Mouse (Mus musculus) embryo, embryonic 10 days (tissue): ENCODE measurements around the gene Slc48a1.

Source experiments
- DNase-seq: peaks from one replicate; pipeline ENCODE4 v3.0.0-alpha.2; 2015; ENCODE audit warnings: low spot score

Slc48a1 gene

GRCm38 (mm10) chr15:97778311-97779098 is at the start of gene Slc48a1:
TSS of gene Slc48a1 (plus strand) at chr15:97778520.
- no peak for DNase-seq

DNA sequence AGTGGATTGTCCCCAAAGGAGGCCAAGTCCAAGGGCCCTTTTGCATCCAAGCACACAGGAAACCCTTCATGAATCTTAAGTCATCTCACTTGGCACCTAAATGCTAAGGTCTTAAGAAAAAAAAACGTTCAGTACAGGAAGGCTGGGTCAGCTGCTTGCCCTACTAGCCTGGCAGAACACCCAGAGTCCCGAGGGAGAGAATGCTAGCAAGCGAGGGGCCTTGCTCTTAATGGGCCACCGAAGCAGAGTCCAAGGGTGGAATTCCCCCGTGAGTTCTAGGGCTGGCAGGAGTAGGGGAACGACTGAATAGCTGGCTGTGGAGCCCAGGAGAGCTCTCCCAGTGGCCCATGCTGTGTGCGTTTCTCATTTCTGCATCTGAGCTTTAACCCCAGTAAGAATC is 49.5 kb upstream of the Slc48a1 start:
- no peak for DNase-seq

DNA sequence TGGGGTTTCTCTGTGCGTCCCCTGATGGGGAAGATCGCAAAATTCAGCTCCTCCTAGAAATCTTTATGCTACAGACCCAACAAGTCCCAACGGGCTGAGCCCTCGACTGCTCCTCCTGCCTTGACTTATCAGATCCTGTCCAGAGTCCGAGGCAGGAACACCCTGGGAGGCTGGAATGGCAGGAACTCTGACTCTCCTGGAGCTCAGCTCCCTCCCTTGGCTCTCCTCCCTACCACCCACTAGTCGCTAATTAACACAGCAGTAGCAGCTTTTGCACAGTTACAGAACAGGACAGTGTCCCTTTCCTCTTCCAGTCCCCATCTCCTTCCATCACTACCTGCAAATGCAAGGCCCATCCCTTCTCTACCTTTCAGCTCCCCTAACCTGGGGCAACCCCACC is 48.0 kb upstream of the Slc48a1 start:
- no peak for DNase-seq

GRCm38 (mm10) chr15:97731111-97731510 is 47.2 kb upstream of the Slc48a1 start, which contains the start of gene Endou:
TSS of gene Endou (minus strand) at chr15:97731339.
- DNase-seq: no peak

GRCm38 (mm10) chr15:97731988-97732387 is 46.3 kb upstream of the Slc48a1 start:
- no peak for DNase-seq

DNA sequence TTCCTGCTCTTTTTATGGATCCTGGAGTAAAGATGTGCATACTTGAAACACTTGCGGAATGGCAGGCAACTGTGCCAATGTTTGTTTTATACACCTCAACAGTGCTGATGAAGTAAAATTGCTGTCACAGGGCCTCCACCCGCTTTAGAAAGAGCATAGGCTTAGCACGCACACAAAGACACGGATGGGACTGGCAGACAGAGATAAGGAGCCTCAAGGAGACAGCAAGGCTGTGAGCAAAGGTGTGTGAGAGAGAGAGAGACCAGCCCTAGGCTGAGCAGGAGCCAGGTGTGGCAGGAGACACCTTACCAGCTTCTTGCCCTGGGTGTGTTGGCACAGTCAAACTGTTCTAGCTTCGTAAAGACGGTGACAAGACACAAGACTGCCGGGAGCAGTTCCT is 39.4 kb upstream of the Slc48a1 start:
- DNase-seq: no peak

DNA sequence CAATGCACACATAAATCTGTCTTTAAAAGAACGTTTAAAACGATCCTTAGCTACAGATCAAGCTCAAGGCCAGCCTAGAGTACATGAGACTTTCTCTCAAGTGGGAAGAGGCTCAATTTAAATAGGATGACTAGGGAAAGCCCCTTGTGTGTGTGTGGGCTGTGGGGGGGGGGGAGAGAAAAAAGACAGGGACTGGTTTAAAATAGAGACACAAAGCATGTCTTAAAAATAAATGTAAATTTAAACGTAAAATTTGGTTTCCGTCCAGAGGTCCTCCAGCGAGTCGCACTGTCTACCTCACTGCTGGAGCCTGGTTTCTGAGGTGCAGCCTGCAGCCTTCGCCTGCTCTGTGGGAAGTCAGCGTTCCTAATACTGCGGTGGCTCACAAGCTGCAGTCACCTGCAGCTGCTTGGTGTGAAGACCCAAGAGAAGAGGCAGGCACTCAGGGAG is 38.0 kb upstream of the Slc48a1 start:
- DNase-seq: no peak

- no peak for DNase-seq
These were observed 36.7 kb upstream of the Slc48a1 start for GRCm38 (mm10) chr15:97741662-97742061.

- DNase-seq: no peak
These were observed 36.2 kb upstream of the Slc48a1 start for GRCm38 (mm10) chr15:97742074-97742473.

- DNase-seq: no peak
These were observed 35.7 kb upstream of the Slc48a1 start for GRCm38 (mm10) chr15:97742600-97742999.

- no peak for DNase-seq
These were observed 35.1 kb upstream of the Slc48a1 start for GRCm38 (mm10) chr15:97743210-97743609.

DNA sequence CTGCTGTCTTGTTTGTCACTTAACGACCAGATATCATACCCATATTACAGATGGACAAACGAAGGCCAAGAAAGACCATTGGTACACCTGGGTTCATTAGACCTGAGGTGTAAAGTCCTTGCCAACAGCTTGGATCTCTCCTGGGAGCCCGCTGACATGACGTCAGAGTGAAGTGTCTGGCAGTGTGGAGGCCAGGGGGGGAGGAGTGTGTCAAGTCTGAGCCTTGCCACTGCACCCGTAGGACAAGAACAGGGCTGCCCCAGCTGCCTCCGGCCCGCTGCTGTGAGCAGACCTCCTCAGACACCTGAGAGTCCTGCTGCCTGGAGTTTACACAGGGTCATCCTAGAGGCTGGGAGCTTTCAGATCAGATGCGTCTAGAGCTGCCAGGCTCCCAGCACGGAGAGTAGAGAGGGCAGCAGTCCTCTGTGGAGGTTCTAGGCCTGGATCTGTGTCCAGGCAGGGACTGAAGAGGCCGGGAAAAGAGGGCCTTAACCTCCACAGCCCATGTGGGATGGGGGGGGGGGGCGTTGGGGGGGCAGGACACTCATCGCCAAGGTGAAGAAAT is 34.3 kb upstream of the Slc48a1 start:
- no peak for DNase-seq

GRCm38 (mm10) chr15:97744930-97745329 is 33.4 kb upstream of the Slc48a1 start:
- no peak for DNase-seq

DNA sequence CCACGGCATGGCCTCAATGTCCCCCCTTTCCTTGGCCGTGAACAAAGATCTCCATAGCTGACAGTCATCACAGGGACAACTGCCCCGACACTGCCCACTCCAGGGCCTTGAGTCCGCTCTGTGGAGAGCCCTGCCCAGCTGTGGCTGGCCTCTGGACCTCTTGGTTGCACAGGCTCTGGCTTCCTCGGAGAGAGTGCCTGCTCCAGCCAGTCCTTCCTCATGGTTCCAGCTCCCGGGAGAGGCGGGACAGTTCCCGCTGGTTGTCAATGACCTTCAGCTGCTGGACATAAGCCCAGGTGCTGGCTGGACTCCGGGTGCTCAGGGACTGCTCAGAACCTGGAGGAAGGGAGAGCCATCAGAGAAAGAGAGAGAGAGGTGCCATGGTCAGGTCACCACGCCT is 33.0 kb upstream of the Slc48a1 start:
- no peak for DNase-seq

GRCm38 (mm10) chr15:97746278-97746677 is 32.0 kb upstream of the Slc48a1 start:
- no peak for DNase-seq

- no peak for DNase-seq
These were observed 31.6 kb upstream of the Slc48a1 start for GRCm38 (mm10) chr15:97746748-97747147.

DNA sequence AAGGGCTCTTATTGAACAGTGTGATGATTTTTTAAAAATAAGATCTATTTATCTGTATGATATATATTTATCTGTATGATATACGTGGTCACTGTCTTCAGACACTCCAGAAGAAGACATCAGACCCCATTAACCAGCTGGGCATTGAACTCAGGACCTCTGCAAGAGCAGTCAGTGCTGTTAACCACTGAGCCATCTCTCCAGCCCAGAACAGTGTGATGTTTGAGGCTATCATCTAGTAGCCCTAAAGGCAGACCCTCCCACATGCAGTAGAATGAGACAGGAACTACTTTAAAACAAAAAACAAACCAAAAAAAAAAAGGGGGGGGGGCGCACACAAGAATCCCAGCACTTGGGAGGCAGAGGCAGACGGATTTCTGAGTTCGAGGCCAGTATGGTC is 30.8 kb upstream of the Slc48a1 start:
- no peak for DNase-seq

DNA sequence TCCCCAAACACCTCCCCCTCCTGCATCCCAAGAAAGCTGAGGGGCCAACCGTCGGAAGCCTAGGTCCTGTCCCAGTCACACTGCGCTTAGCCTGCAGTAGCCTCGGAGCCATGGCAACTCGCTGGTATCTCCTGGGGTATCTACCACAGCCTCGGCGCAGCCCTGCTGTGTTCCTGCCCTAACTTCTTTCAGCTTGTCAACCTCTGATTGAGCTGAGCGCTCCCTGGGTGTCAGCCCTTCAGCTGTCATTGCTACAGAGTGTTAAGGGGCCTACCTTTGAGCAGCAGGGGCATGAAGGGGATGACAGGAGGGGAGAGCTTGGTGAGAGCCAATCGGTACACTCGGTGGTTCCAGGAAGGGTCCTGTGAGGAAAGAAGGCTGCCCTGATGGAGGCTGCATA is 30.0 kb upstream of the Slc48a1 start:
- DNase-seq: no peak

DNA sequence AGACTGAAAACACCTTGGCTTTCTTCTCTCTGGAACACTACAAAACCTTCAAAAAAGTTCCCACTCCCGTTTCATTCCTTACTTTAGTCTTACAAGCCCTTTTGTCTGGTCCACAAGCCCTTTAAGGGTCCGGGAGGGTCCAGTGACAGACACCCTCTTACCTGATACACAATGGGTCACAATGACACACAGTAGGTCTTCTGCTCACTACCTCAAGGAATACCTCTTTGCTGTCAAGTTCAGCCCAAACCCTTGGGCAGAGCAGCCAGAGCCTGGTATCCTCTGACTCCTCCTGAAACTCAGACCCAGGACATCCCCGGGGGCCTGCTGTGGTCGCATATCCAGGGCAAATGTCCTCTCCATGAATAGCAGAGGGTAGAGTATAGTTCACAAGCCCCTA is 29.4 kb upstream of the Slc48a1 start:
- DNase-seq: no peak

DNA sequence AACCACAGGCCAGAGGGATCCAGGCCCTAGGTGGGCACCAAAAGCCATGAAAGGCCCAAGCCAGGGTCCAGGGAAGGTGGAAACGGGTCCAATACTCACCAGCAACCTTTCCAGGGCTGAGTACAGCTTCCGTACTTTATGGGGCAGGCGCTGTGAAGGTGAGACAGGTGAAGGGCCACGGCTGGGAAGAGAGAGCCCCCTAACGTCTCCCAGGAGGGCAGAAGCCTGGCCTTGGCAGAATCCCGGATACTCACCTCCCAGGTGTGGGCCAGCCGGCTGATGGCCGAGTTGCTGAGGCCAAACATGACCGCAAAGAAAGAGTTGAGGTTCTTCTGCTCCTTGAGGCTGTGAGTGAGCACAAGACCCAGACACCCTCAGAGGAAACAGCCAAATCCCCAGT is 28.9 kb upstream of the Slc48a1 start:
- DNase-seq: no peak

GRCm38 (mm10) chr15:97749841-97750240 is 28.5 kb upstream of the Slc48a1 start:
- no peak for DNase-seq

DNA sequence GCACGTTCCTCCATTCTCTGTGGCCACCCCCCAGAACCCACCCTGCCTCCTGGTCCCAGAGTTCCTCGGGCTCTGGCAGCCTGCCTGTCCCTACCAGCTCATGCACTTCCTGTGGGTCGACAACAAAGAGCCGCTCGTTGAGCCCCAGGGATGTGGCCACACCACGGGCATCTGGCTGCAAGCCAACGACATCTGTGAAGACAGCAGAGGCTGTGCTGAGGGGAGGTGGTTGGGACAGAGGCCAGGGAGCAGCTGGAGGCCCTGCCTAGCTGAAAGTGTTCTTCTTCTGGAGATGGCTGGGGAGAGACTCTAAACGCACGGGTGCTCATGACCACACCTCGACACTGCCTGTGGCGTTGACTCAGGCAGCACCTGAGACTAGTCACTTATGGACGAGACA is 27.6 kb upstream of the Slc48a1 start:
- DNase-seq: no peak

- no peak for DNase-seq
These were observed 26.6 kb upstream of the Slc48a1 start for GRCm38 (mm10) chr15:97751676-97752075.

- DNase-seq: no peak
These were observed 25.8 kb upstream of the Slc48a1 start for GRCm38 (mm10) chr15:97752491-97752890.
